Mouse (Mus musculus): Measurements from ENCODE around the gene Lrp5. TPM values are rescaled to one million over a fixed set of nuclear protein-coding genes. Genes with fewer than 3 reads are reported as not detected.

The Lrp5 gene
- total and polyA plus RNA-seq, 2 experiments from 2014 or later, result 0.56 to 11.1 TPM

DNA sequence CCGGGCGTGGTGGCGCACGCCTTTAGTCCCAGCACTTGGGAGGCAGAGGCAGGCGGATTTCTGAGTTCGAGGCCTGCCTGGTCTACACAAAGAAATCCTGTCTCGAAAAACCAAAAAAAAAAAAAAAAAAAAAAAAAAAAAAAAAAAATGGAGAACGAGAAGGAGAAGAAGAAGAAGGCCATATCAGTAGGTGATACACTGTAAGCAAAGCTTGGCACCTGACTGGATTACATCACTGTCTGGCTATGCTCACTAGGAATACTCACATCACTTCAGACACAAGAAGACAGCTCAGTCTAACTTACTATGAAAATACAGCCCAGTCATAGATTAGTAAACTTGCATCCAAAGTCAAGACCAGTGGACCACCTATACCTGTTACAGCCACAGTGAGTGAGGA is 131.6 kb downstream of the Lrp5 start:
- DNase-seq (no peak), ATAC-seq (no peak)
- no peak overlapping the region for H3K4me2 ChIP-seq (ENCODE audit: low read depth)
- no peak overlapping the region for H3K27ac ChIP-seq (ENCODE audit: low read depth, low read length)
- H3K36me3 ChIP-seq (ENCODE audit: insufficient read depth), result no peaks in the 10 kb centered on the region
- no peaks in the 10 kb centered on the region for H3K27me3 ChIP-seq (ENCODE audit: insufficient read depth, low read length)
- no peaks in the 10 kb centered on the region; the same call in 1 of the 2 replicates for H3K4me1 ChIP-seq (ENCODE audit: insufficient read depth)
- 96% methylated on average over 8 of the region's 8 CpGs for WGBS
- no peak for TF ChIP-seq CTCF (IDR thresholded peaks at IDR 0.05; ENCODE audit: low read depth)
- H3K9me3 ChIP-seq (ENCODE audit: low read length), result no peaks in the 10 kb centered on the region
- H3K9ac ChIP-seq, result no peak overlapping the region
- no peak overlapping the region for H3K4me3 ChIP-seq (ENCODE audit: low read depth, low read length)

DNA sequence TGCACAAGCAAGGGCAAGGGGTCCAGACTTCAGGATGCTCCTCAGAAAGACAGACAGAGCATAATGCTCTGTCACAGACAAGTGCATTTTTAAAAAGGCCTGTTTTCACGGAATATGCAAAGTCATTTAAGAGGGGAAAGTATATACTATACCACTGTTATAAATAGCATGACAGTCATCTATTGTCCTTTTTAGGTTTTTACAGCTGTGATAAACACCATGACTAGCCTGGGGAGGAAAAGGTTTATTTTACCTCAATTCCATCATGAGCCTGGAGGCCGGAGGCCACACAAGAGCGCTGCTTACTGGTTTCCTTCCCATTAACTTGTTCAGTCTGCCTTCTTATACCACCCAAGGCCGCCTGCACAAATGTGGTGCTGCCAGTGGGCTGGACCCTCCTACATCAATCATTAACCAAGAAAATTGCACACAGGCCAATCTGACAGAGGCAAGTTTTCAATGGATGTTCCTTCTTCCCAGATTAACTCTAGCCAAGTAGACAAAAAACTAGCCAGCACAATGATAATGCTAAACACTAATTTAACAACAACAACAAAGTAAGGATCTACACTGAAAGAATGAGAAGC is 134.7 kb downstream of the Lrp5 start:
- Histone ChIP-seq H3K27ac (ENCODE audit: low read depth, low read length) (no peak overlapping the region), H3K36me3 (ENCODE audit: insufficient read depth) (0 out of 2 replicates have a peak, but pooled peaks cover 4% of the 10 kb centered on the region), H3K9ac (no peak overlapping the region), H3K27me3 (ENCODE audit: insufficient read depth, low read length) (no peaks in the 10 kb centered on the region), H3K9me3 (ENCODE audit: low read length) (no peaks in the 10 kb centered on the region), H3K4me3 (ENCODE audit: low read depth, low read length) (no peak overlapping the region), H3K4me1 (ENCODE audit: insufficient read depth) (no peaks in the 10 kb centered on the region; the same call in 1 of the 2 replicates), H3K4me2 (ENCODE audit: low read depth) (no peak overlapping the region)
- no peak for DNase-seq
- ATAC-seq, result no peak
- no peak for TF ChIP-seq CTCF (IDR thresholded peaks at IDR 0.05; ENCODE audit: low read depth)
- WGBS, result 75% methylated on average over 4 of the region's 4 CpGs

DNA sequence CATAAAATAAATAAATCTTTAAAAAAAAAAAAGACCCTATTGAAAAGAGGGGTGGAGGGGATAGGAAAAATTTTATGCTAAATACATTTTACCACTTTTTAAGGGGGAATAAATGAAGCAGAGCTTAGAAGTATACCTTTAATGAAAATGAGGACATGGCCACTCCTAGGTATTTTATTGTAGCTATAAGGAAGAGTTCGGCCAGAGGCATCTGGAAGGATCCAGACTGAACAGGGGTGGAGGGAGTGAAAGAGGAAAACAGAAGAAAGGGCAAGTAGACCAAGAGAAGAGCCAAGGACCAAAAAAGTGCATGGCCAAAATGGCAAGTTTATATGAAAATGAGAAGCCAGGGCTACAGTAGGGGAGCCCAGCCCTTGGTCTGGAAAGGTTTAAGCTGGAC is 136.3 kb downstream of the Lrp5 start:
- Histone ChIP-seq H3K4me3 (ENCODE audit: low read depth, low read length) (no peak overlapping the region), H3K4me2 (ENCODE audit: low read depth) (no peak overlapping the region), H3K9me3 (ENCODE audit: low read length) (no peaks in the 10 kb centered on the region), H3K4me1 (ENCODE audit: insufficient read depth) (no peaks in the 10 kb centered on the region; the same call in 1 of the 2 replicates), H3K27ac (ENCODE audit: low read depth, low read length) (no peak overlapping the region), H3K27me3 (ENCODE audit: insufficient read depth, low read length) (no peaks in the 10 kb centered on the region), H3K9ac (no peak overlapping the region), H3K36me3 (ENCODE audit: insufficient read depth) (0 out of 2 replicates have a peak, but pooled peaks cover 4% of the 10 kb centered on the region)
- no peak for TF ChIP-seq CTCF (IDR thresholded peaks at IDR 0.05; ENCODE audit: low read depth)
- no peak for ATAC-seq
- WGBS, result 100% methylated on average over 1 of the region's 1 CpGs
- DNase-seq, result no peak

DNA sequence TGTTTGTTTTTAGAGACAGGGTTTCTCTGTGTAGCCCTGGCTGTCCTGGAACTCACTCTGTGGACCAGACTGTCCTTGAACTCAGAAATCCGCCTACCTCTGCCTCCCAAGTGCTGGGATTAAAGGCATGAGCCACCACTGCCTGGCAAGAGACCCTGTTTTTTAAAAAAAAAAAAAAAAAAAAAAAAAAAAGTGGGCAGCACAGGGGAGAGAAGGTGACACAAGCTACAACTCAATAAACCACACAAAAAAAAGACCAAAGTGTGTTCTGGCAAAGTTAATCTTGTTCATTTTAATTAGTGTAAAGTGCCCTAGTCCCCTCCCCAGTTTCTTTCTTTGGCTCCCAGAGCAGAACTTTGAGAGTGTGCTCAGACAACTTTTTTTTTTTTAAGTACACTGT is 137.1 kb downstream of the Lrp5 start:
- H3K4me2 ChIP-seq (ENCODE audit: low read depth), result no peak overlapping the region
- 0 out of 2 replicates have a peak, but pooled peaks cover 4% of the 10 kb centered on the region for H3K36me3 ChIP-seq (ENCODE audit: insufficient read depth)
- DNase-seq, result no peak
- H3K27ac ChIP-seq (ENCODE audit: low read depth, low read length), result no peak overlapping the region
- no peaks in the 10 kb centered on the region for H3K9me3 ChIP-seq (ENCODE audit: low read length)
- WGBS, result 96% methylated on average over 1 of the region's 1 CpGs
- ATAC-seq, result no peak
- no peak overlapping the region for H3K9ac ChIP-seq
- no peak overlapping the region for H3K4me3 ChIP-seq (ENCODE audit: low read depth, low read length)
- H3K27me3 ChIP-seq (ENCODE audit: insufficient read depth, low read length), result no peaks in the 10 kb centered on the region
- no peak for TF ChIP-seq CTCF (IDR thresholded peaks at IDR 0.05; ENCODE audit: low read depth)
- no peaks in the 10 kb centered on the region; the same call in 1 of the 2 replicates for H3K4me1 ChIP-seq (ENCODE audit: insufficient read depth)

DNA sequence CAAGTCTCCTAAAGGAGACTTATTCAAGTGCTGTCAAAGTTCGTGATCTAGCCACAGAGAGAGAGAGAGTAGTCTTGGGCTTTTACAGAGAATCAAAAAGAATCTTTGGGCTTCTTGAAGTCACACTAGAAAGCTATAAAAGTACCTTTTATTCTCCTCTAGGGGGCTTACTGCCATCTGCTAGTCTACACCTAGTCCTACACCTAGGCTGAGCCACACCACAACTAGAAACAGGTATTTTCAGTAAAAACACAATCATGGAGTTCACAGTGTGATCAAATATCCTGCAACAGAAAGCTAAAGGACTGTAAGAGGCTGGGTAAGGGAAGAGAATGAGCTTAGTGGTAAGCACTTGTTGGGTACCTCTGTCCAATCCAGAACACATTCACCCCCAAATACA is 138.1 kb downstream of the Lrp5 start:
- H3K4me3 ChIP-seq (ENCODE audit: low read depth, low read length), result no peak overlapping the region
- 94% methylated on average over 1 of the region's 1 CpGs for WGBS
- H3K4me2 ChIP-seq (ENCODE audit: low read depth), result no peak overlapping the region
- TF ChIP-seq CTCF (IDR thresholded peaks at IDR 0.05; ENCODE audit: low read depth), result no peak
- H3K4me1 ChIP-seq (ENCODE audit: insufficient read depth), result no peaks in the 10 kb centered on the region; the same call in 1 of the 2 replicates
- 0 out of 2 replicates have a peak, but pooled peaks cover 4% of the 10 kb centered on the region for H3K36me3 ChIP-seq (ENCODE audit: insufficient read depth)
- DNase-seq (no peak), ATAC-seq (no peak)
- no peak overlapping the region for H3K27ac ChIP-seq (ENCODE audit: low read depth, low read length)
- no peak overlapping the region for H3K9ac ChIP-seq
- no peaks in the 10 kb centered on the region for H3K9me3 ChIP-seq (ENCODE audit: low read length)
- no peaks in the 10 kb centered on the region for H3K27me3 ChIP-seq (ENCODE audit: insufficient read depth, low read length)

DNA sequence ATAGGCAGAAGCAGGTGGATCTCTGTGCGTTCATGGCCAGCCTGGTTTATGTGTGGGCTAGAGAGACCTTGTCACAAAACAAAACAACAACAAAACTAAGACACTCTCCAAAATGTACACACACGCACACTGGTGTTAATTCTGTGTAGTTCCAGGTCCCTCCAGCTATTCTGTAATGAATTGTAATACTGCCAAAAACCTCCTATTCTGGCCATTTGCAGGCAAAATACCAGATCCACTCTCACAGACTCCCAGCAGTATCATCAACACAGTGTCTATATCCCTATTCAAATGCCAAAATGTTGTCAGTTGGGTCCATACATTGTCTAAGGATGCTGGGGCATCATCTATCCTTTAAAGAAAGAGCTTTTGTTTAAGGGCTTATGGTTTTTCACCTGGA is 141.4 kb downstream of the Lrp5 start:
- DNase-seq (no peak), ATAC-seq (no peak)
- no peak overlapping the region for H3K27ac ChIP-seq (ENCODE audit: low read depth, low read length)
- no peak overlapping the region for H3K4me3 ChIP-seq (ENCODE audit: low read depth, low read length)
- no peak overlapping the region for H3K4me2 ChIP-seq (ENCODE audit: low read depth)
- H3K36me3 ChIP-seq (ENCODE audit: insufficient read depth), result peaks cover 8% of the 10 kb centered on the region
- H3K9me3 ChIP-seq (ENCODE audit: low read length), result no peaks in the 10 kb centered on the region
- no peak for TF ChIP-seq CTCF (IDR thresholded peaks at IDR 0.05; ENCODE audit: low read depth)
- 71% methylated on average over 2 of the region's 2 CpGs for WGBS
- H3K27me3 ChIP-seq (ENCODE audit: insufficient read depth, low read length), result no peaks in the 10 kb centered on the region
- H3K9ac ChIP-seq, result no peak overlapping the region
- no peaks in the 10 kb centered on the region for H3K4me1 ChIP-seq (ENCODE audit: insufficient read depth)

DNA sequence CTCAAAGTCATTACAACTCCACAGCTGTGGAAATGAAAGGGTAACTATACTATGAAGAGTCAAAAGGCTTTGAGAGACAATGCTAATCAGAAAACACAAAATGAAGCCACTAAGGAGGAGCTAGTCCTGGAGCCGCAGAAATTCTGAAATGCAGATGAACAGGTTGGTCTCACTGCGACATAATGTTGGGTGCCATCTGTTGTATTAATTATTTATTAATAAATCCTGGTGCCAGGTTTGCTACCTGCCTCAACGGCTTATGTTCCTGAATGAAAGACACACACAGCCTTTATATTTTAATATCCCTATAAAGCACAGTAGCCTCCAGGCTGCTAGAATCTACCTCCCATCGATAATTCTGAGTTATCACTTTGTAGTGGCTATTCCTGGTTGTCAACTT is 143.8 kb downstream of the Lrp5 start:
- DNase-seq (no peak), ATAC-seq (no peak)
- no peaks in the 10 kb centered on the region for H3K9me3 ChIP-seq (ENCODE audit: low read length)
- H3K27ac ChIP-seq (ENCODE audit: low read depth, low read length), result no peak overlapping the region
- peaks cover 7% of the 10 kb centered on the region for H3K36me3 ChIP-seq (ENCODE audit: insufficient read depth)
- no peak overlapping the region for H3K4me3 ChIP-seq (ENCODE audit: low read depth, low read length)
- H3K9ac ChIP-seq, result no peak overlapping the region
- no peaks in the 10 kb centered on the region for H3K4me1 ChIP-seq (ENCODE audit: insufficient read depth)
- TF ChIP-seq CTCF (IDR thresholded peaks at IDR 0.05; ENCODE audit: low read depth), result no peak
- no peak overlapping the region for H3K4me2 ChIP-seq (ENCODE audit: low read depth)
- WGBS, result 89% methylated on average over 4 of the region's 4 CpGs
- H3K27me3 ChIP-seq (ENCODE audit: insufficient read depth, low read length), result no peaks in the 10 kb centered on the region

Measured in forebrain, postnatal 0 days (tissue).